Mouse (Mus musculus) telencephalon, adult 2 months (tissue): ENCODE results near the gene 1110008P14Rik.

Experiments
- DNase-seq: peaks from one replicate; pipeline ENCODE4 v3.0.0-alpha.2; 2011; ENCODE audit warnings: low read depth, low spot score

The 1110008P14Rik gene

DNA sequence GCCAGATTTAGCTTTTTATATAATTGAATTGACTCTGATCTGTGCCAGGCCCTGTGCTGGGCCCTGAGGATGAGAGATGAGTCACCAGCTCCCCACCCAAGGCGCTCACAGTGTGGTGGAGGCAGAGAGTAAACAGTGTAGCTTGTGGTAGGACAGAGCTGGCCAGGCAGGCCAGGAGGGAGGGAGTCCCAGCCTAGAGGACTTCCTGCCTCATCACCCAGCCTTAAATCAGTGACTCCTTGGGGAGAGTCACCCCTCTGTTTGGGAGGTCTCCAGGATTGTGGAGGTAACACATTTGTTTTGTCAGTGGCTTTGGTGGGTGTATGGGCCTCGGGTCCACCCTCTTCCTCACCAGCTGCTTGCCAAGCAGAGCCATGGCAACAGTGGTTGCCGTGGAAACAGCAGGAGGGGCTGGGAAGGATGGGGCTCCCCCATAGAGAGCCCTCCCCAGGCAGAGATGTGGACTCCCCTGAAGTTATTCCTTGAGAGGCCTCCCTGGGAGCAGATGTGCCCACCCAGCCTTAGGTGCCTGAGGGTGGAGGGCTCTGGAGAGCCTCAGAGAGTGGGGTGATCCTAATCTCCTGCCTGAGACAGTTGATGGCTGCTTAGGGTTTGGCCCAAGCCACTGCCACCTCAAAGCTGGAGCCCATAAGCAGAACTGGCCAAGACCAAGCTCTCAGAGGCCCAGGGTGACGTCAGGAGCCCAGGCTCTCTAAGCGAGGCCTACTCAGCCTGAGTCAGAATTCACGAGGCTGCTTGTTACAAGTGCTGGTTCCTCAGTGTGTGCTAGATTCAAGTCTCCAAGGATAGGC, 39.0 kb downstream of the 1110008P14Rik start:
- peak; percentile 85 for DNase-seq

DNA sequence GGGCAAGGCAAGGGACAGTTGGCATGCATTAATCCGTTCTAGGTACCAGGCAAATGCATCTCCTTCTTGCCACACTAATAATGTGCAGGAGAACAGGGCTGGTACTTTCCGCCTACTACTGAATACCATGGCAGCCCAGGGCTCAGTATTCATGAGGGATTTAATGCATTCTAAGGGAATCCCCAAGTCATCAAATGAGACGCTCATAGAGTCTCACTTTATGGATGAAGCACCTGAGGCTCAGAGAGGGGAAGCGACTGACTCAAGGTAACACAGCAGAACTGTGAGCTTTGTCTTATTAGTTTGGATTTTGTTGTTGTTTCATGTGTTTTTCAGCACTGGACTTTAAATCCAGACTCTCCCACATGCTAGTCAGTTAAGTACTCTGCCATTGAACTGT, 39.7 kb downstream of the 1110008P14Rik start:
- no peak for DNase-seq

DNA sequence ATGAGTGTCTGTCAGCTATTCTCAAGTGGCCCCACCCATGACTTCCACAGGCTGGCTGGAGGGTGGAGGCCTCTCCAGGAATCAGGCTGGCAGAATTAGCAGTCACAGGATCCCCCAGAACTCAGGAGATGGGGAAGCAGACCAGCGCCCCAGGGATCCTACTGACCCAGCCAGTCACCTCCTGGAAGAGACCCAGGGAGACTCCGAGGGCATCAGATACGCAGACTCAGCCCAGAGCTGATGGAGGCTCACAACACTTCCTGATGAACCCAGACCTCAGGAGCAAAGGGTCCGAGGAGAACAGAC, 40.2 kb downstream of the 1110008P14Rik start:
- no peak for DNase-seq

DNA sequence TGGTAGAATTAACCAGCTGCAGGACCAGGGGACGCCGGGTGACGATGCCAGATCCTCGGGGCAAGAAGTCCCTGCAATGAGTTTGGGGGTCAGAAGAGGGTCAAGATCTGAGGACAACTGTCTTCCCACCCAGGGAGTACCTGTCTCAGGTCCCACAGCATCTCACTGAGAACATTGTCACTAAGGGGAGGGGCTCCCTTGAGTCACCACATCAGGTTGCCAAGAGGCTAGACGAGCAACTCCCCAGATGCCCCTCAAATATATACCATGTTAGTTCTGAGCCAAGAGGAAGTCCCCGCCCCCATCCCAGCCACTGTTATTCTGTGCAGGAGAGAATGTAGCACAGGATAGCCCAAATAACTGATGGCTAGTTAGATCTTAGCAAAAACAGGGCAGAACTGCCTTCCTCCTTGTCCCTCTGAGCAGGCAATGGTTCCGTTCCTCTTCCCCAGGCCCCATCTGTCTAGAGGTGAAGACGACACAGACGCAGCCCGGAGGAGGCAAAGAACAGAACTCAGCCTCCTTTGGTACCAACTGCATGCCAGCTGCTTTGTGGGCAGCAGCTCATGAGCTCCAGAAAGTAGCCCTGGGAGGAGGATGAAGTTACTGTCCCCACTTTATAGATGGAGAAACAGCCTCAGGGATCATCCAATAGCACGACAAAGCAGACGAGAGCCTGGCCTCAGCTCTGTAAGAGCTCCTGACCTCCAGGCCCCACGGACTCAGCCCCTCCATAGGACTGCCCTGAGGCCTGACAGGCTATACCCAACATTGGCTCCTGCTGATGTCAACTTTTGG, 40.7 kb downstream of the 1110008P14Rik start:
- DNase-seq, result peak; percentile 80

DNA sequence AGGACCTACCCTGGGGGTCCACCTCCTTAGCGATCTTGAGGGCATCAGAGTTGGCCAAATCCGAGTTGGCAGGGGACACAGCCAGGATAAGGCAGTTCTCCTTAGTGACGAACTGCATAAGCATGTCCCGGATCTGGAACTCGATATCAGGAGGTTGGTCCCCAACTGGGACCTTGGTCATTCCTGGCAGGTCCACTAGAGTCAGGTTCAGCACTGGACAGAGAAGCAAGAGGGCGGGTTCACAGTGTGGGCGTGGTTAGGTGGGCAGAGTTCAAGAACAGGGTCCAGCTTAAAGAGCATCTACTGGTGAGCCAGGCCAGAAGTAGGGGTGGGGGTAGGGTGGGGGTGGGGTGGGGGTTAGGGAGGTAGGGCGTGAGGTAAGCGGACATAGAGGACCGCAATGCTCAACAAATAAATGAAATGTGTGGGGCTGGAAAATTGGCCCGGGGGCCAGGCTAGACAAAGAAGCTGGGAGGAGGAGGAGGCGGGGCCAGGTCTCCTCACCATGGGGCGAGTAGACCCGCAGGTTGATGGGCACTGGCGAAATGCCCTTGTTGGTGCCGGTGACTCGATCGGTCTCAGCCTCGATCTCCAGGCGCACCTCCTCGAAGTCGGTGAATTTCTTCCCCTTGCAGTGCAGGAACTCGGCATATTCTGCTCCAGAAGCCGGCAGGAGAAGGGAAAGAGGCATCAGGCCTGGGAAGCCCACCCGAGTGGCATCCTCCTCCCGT, 41.7 kb downstream of the 1110008P14Rik start:
- DNase-seq, result no peak

- no peak for DNase-seq
Measured at GRCm38 (mm10) chr2:32335888-32336287, 45.9 kb downstream of the 1110008P14Rik start.

DNA sequence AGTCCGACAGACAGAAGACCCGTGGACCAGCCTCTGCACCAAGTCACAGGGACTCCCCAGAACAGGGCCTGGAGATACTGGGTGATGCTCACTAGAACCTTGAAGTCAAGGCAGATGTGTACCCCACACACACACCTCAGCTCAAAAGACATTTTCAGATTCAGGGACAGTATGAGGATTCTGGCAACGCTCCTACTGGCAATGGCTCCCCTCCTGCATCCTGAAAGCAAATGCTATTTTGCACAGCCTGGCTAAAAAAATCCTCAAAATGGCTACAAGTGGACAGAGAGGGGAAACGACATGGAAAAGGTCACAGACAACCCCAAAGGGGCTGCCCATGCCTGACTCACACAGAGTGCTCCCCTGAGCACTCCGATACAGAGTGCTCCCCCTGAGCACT, 49.6 kb downstream of the 1110008P14Rik start:
- DNase-seq, result no peak

DNA sequence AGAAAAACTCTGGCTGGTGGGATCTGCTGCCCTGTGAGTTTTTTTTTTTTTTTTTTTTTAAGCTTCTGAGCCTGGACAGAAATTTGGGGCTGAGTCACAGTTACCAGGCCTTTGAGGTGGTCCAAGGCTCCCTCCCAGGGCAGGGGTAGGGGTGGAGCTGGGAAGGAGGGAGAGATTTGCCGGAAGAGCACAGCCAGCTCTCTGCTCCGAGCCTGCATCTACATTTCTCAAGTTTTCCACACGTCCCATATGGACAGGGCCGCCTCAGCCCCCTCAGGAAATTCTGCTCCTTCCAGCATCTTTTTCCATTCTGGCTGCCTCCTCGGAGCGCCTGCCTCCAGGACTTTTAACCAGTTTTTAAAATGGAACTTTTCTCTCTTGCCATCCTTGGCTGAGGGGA, 52.2 kb downstream of the 1110008P14Rik start:
- DNase-seq, result no peak

GRCm38 (mm10) chr2:32328911-32329460, 52.8 kb downstream of the 1110008P14Rik start:
- DNase-seq, result no peak

DNA sequence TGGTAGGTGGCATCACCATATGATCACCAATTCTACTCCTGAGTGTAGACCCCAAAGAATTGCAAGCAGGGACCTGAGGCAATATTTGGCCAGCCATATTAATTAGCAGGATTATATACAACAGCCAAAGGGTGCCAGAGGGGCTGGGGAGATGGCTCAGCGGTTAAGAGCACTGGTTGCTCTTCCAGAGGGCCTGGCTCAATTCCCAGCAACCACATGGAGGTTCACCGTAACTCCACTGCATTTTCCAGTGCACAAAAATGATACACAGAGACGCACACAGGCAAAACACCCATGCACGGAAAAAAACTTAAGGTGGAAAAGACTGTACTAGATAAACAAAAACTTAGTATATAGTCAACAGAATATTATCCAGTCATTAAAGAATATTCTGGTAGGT, 54.5 kb downstream of the 1110008P14Rik start:
- DNase-seq, result no peak
